Mouse (Mus musculus) heart, embryonic 11.5 days (tissue): ENCODE results near the gene Eef1b2. TPM values are rescaled to one million over a fixed set of nuclear protein-coding genes. Genes with fewer than 3 reads are reported as not detected.
"Not testable (repeated sequence)": the region's sequence is repeated elsewhere in the genome, so short reads cannot be mapped to it uniquely, and the experiment has no call there.

Experiments
- ATAC-seq: fragments of 200-750 bp; cut with Nextera tagmentation; replicated peaks from 2 replicates; pipeline ENCODE4 v1.8.0; 2017; ENCODE audit warnings: moderate library complexity; ENCODE audit not compliant: insufficient number of reproducible peaks, low FRiP score, low TSS enrichment
- H3K27ac ChIP-seq: fragments of 300-500 bp; sonication (generic); 2 replicates; pipeline ENCODE4 v1.5.1; 2014; ENCODE audit warnings: mild to moderate bottlenecking, low read depth, low read length
- H3K27me3 ChIP-seq: fragments of 300-500 bp; sonication (generic); 2 replicates; pipeline ENCODE4 v1.6.1; 2014; ENCODE audit warnings: mild to moderate bottlenecking, low read length, mixed read lengths; ENCODE audit not compliant: control insufficient read depth, insufficient read depth
- H3K36me3 ChIP-seq: fragments of 300-500 bp; sonication (generic); 2 replicates; pipeline ENCODE4 v1.6.1; 2014; ENCODE audit warnings: mild to moderate bottlenecking, low read length, moderate library complexity, mixed read lengths; ENCODE audit not compliant: control insufficient read depth, insufficient read depth
- H3K4me1 ChIP-seq: fragments of 300-500 bp; sonication (generic); 2 replicates; pipeline ENCODE4 v1.6.1; 2014; ENCODE audit warnings: low read length; ENCODE audit not compliant: control insufficient read depth, insufficient read depth
- H3K4me2 ChIP-seq: fragments of 300-500 bp; sonication (generic); 2 replicates; pipeline ENCODE4 v1.6.1; 2014; ENCODE audit warnings: mild to moderate bottlenecking, moderate library complexity
- H3K4me3 ChIP-seq: fragments of 300-500 bp; sonication (generic); 2 replicates; pipeline ENCODE4 v1.5.1; 2014; ENCODE audit warnings: low read depth, low read length
- H3K9ac ChIP-seq: fragments of 300-500 bp; sonication (generic); 2 replicates; pipeline ENCODE4 v1.6.1; 2014; ENCODE audit warnings: mild to moderate bottlenecking, low read depth, low read length, moderate library complexity
- H3K9me3 ChIP-seq: fragments of 300-500 bp; sonication (generic); replicated peaks from 2 replicates; pipeline ENCODE4 v1.6.1; 2016; ENCODE audit warnings: low read length; ENCODE audit not compliant: control insufficient read depth
- WGBS: fragments of 180-500 bp; shearing (Covaris S2); extraction: QIAGEN DNeasy Blood & Tissue Kit; methylation state at CpG from one replicate; pipeline ENCODE4 v1.1.7; 2014; ENCODE audit not compliant: insufficient replicate concordance; 5-methylcytosine and 5-hydroxymethylcytosine counted together
- polyA plus RNA-seq: library from polyadenylated mRNA; unstranded; fragments of >200 nt; fragmentation: Nextera tagmentation; extraction: Ambion mirVana; gene quantifications from 2 replicates; pipeline ENCODE4 v1.2.1, GENCODE M21; 2014

Gene Eef1b2
- polyA plus RNA-seq, 1 experiment from 2014 or later: 417 TPM

GRCm38 (mm10) chr1:63140231-63140630 lies 36.4 kb upstream of the Eef1b2 start:
- Histone ChIP-seq H3K4me1 (no peaks in the 10 kb centered on the region), H3K27me3 (no peaks in the 10 kb centered on the region), H3K9me3 (no peaks in the 10 kb centered on the region), H3K4me2 (no peak overlapping the region), H3K9ac (no peak overlapping the region), H3K4me3 (no peak overlapping the region), H3K36me3 (peaks cover 16% of the 10 kb centered on the region), H3K27ac (no peak overlapping the region)
- no peak for ATAC-seq
- WGBS: 93% methylated on average over 13 of the region's 13 CpGs

- Histone ChIP-seq H3K4me2 (no peak overlapping the region), H3K36me3 (peaks cover 25% of the 10 kb centered on the region), H3K27ac (no peak overlapping the region), H3K27me3 (no peaks in the 10 kb centered on the region), H3K4me3 (no peak overlapping the region), H3K9ac (no peak overlapping the region), H3K4me1 (no peaks in the 10 kb centered on the region), H3K9me3 (no peaks in the 10 kb centered on the region)
- no peak for ATAC-seq
- 74% methylated on average over 2 of the region's 2 CpGs for WGBS
Measured at GRCm38 (mm10) chr1:63168638-63169037, 8.0 kb upstream of the Eef1b2 start.

- Histone ChIP-seq H3K9ac (peak overlapping the region; percentile 98), H3K4me1 (peaks cover 20% of the 10 kb centered on the region), H3K4me2 (peak overlapping the region; percentile 84), H3K9me3 (no peaks in the 10 kb centered on the region), H3K36me3 (peaks cover 18% of the 10 kb centered on the region; the same call in 1 of the 2 replicates), H3K27me3 (no peaks in the 10 kb centered on the region), H3K27ac (peak overlapping the region; percentile 89), H3K4me3 (peak overlapping the region; percentile 96)
- ATAC-seq: no peak
- WGBS: 6% methylated on average over 11 of the region's 11 CpGs
Measured at GRCm38 (mm10) chr1:63175853-63176252, 772 bp upstream of the Eef1b2 start.

GRCm38 (mm10) chr1:63176259-63176603 lies 394 bp upstream of the Eef1b2 start:
- peaks cover 18% of the 10 kb centered on the region; the same call in 1 of the 2 replicates for H3K36me3 ChIP-seq
- H3K4me2 ChIP-seq: peak overlapping the region; percentile 84

GRCm38 (mm10) chr1:63178308-63178707 lies 1.7 kb downstream of the Eef1b2 start:
- peaks cover 20% of the 10 kb centered on the region for H3K4me1 ChIP-seq
- ATAC-seq: no peak
- H3K9me3 ChIP-seq: no peaks in the 10 kb centered on the region
- no peaks in the 10 kb centered on the region for H3K27me3 ChIP-seq
- H3K36me3 ChIP-seq: peaks cover 15% of the 10 kb centered on the region; the same call in 1 of the 2 replicates
- H3K27ac ChIP-seq: no peak overlapping the region
- H3K4me3 ChIP-seq: peak overlapping the region; percentile 96
- 78% methylated on average over 3 of the region's 3 CpGs for WGBS
- no peak overlapping the region; the same call in 1 of the 2 replicates for H3K9ac ChIP-seq
- peak overlapping the region; percentile 84 for H3K4me2 ChIP-seq

More at GRCm38 (mm10) chr1:63176259-63176603, 394 bp upstream of the Eef1b2 start:
- H3K4me3 ChIP-seq: peak overlapping the region; percentile 96
- WGBS: 0% methylated on average over 14 of the region's 14 CpGs
- H3K27me3 ChIP-seq: no peaks in the 10 kb centered on the region
- H3K4me1 ChIP-seq: peaks cover 20% of the 10 kb centered on the region
- H3K9me3 ChIP-seq: no peaks in the 10 kb centered on the region
- H3K27ac ChIP-seq: peak overlapping the region; percentile 89
- ATAC-seq: peak; percentile 18; the same call in 1 of the 2 replicates
- H3K9ac ChIP-seq: peak overlapping the region; percentile 98

GRCm38 (mm10) chr1:63180122-63180521 lies 3.5 kb downstream of the Eef1b2 start:
- WGBS: 92% methylated on average over 4 of the region's 4 CpGs
- no peaks in the 10 kb centered on the region for H3K27me3 ChIP-seq
- H3K9me3 ChIP-seq: no peaks in the 10 kb centered on the region
- H3K9ac ChIP-seq: no peak overlapping the region
- ATAC-seq: no peak
- H3K36me3 ChIP-seq: peaks cover 15% of the 10 kb centered on the region; the same call in 1 of the 2 replicates
- no peak overlapping the region for H3K4me2 ChIP-seq
- no peak overlapping the region for H3K4me3 ChIP-seq
- peaks cover 15% of the 10 kb centered on the region for H3K4me1 ChIP-seq
- H3K27ac ChIP-seq: no peak overlapping the region

GRCm38 (mm10) chr1:63180575-63180974 lies 4.0 kb downstream of the Eef1b2 start:
- not testable (repeated sequence) for H3K27ac ChIP-seq, H3K4me2 ChIP-seq, H3K9ac ChIP-seq, ATAC-seq, H3K9me3 ChIP-seq, H3K4me3 ChIP-seq, H3K27me3 ChIP-seq
- Histone ChIP-seq H3K36me3 (peaks cover 15% of the 10 kb centered on the region; the same call in 1 of the 2 replicates), H3K4me1 (peaks cover 10% of the 10 kb centered on the region)
- WGBS: 59% methylated on average over 4 of the region's 4 CpGs

GRCm38 (mm10) chr1:63181019-63181418 lies 4.4 kb downstream of the Eef1b2 start:
- Histone ChIP-seq H3K27ac (no peak overlapping the region), H3K4me3 (no peak overlapping the region), H3K9ac (no peak overlapping the region), H3K9me3 (no peaks in the 10 kb centered on the region), H3K4me2 (no peak overlapping the region), H3K36me3 (peaks cover 15% of the 10 kb centered on the region; the same call in 1 of the 2 replicates), H3K4me1 (peaks cover 10% of the 10 kb centered on the region), H3K27me3 (no peaks in the 10 kb centered on the region)
- peak; percentile 71 for ATAC-seq
- WGBS: 8% methylated on average over 3 of the region's 3 CpGs

- Histone ChIP-seq H3K4me1 (peaks cover 10% of the 10 kb centered on the region), H3K36me3 (peaks cover 15% of the 10 kb centered on the region; the same call in 1 of the 2 replicates), H3K4me3 (no peak overlapping the region), H3K4me2 (no peak overlapping the region), H3K27ac (no peak overlapping the region), H3K27me3 (no peaks in the 10 kb centered on the region), H3K9ac (no peak overlapping the region), H3K9me3 (no peaks in the 10 kb centered on the region)
- WGBS: 84% methylated on average over 1 of the region's 1 CpGs
- ATAC-seq: no peak
Measured at GRCm38 (mm10) chr1:63181480-63181879, 4.9 kb downstream of the Eef1b2 start.
